Mouse (Mus musculus) thymus, postnatal 0 days (tissue): Measurements from ENCODE around the gene Gm9736. TPM values are rescaled to one million over a fixed set of nuclear protein-coding genes. Genes with fewer than 3 reads are reported as not detected.
"Not testable (repeated sequence)": the region's sequence is repeated elsewhere in the genome, so short reads cannot be mapped to it uniquely, and the experiment has no call there.

Experiments used
- DNase-seq: peaks from one replicate; pipeline ENCODE4 v3.0.0-alpha.2; 2015; ENCODE audit warnings: low spot score
- polyA plus RNA-seq: library from polyadenylated mRNA; unstranded; fragments of >200 nt; fragmentation: Nextera tagmentation; extraction: Ambion mirVana; gene quantifications from 2 replicates; pipeline ENCODE4 v1.2.1, GENCODE M21; 2015

Gm9736 gene
- not detected in 2 replicates for polyA plus RNA-seq

DNA sequence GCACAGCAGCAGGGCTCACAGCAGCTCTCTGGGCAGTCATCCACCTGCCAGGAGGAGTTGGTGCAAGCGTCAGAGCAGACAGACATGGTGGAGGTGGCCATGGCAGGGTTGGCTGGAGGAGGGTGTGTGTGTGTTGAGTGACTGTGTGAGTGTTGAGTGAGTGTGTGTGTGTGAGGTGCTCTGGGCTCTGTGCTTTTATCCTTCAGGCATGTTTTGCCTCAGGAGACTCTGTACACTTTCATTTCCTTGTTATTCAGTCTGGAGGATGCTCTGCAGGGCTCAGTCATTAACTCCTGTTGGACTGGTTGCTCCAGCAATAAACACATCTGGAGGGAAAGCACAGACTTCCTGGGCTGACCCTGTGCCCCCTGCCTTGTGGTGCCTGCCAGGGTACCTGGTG lies at the start of gene Gm9736:
Gene Gm9736, minus strand, starts transcription at position 101 of the 400 bp plus-strand sequence.
- DNase-seq = not testable (repeated sequence)

DNA sequence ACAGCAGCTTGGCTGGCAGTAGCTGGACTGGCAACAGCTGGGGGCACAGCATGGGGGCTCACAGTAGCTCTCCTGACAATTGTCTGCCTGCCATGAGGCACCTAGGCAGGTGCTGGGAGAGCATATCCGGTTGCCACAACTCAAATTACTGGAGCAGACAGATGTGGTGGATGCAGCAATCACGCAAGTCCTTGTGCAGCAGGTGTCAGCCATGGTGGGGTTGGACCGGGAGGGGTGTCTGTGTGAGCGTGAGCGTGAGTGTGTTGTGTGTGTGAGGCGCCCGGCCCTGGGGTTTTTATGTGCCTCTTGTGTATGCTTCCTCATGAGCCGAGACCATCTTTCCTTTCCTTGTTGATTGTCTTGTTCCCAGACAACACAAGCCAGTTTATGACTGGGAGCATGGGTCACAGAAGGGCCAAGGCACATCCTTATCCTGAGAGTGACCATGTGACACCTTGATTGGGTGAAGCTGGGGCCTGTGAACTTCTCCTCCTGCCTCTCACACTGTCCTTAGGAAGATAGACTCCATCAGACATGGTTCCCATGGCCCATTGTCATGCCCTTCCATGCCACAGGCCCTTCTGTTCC lies 47.9 kb upstream of the Gm9736 start, which contains the start of gene Gm19668:
Gene Gm19668, minus strand, starts transcription at position 213 of the 588 bp plus-strand sequence.
- no peak for DNase-seq

- not testable (repeated sequence) for DNase-seq
These were observed 47.2 kb upstream of the Gm9736 start for GRCm38 (mm10) chr10:77798164-77798920.

DNA sequence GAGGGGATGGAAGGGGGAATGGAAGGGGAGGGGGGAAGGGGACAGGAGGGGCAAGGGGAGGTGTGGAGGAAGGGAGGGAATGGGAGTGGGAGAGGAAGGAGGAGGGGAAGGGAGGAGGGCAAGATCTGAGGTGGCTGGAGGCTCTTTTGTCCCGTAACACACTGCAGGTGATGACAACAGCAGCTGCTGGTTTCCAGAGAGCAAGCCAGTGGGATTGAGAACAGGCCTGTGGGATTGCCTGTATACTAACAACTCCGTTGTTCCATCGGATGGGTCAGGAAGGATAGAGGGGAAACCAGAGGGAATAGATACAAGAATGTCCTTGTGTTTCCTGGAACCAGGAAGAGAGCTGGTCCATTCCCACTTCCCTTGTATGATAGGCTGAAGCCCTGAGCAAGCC lies 46.5 kb upstream of the Gm9736 start:
- no peak for DNase-seq

- no peak for DNase-seq
These were observed 43.8 kb upstream of the Gm9736 start, which contains the start of gene Gm9639 for GRCm38 (mm10) chr10:77794976-77795375. Gene Gm9639, minus strand, starts transcription at chr10:77795076.

DNA sequence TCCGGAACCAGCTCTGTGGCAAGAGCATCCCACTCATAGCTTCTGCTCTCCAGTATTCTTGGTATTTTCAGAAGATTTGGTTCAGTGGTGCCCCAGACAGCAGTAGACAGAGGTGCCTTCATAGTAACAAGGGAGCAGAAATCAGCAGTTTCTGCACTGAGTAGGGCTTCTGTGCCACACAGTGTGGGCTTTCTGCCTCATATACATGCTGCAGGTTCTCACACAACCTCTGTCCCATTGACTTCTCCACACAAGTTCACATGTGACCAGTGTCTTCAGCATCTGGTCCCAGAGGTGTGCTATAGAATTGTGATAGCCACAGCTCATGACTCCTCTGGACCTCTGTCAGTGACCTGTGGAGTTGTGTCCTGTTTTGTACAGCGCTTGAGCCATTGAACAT lies 37.5 kb upstream of the Gm9736 start:
- DNase-seq = no peak

GRCm38 (mm10) chr10:77787876-77788275 lies 36.7 kb upstream of the Gm9736 start, which contains the start of gene Gm7137:
Gene Gm7137, minus strand, starts transcription at chr10:77788200.
- not testable (repeated sequence) for DNase-seq

GRCm38 (mm10) chr10:77783396-77783795 lies 32.2 kb upstream of the Gm9736 start:
- not testable (repeated sequence) for DNase-seq

DNA sequence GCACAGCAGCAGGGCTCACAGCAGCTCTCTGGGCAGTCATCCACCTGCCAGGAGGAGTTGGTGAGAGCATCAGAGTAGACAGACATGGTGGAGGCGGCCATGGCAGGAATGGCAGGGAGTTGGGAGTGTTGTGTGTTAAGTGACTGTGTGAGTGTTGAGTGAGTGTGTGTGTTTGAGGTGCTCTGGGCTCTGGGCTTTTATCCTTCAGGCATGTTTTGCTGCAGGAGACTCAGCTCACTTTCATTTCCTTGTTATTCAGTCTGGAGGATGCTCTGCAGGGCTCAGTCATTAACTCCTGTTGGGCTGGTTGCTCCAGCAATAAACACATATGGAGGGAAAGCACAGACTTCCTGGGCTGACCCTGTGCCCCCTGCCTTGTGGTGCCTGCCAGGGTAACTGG lies 31.3 kb upstream of the Gm9736 start, which contains the start of gene Gm3250:
Gene Gm3250, minus strand, starts transcription at position 101 of the 400 bp plus-strand sequence.
- DNase-seq = not testable (repeated sequence)

DNA sequence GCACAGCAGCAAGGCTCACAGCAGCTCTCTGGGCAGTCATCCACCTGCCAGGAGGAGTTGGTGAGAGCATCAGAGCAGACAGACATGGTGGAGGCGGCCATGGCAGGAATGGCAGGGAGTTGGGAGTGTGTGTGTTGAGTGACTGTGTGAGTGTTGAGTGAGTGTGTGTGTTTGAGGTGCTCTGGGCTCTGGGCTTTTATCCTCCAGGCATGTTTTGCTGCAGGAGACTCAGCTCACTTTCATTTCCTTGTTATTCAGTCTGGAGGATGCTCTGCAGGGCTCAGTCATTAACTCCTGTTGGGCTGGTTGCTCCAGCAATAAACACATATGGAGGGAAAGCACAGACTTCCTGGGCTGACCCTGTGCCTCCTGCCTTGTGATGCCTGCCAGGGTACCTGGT lies 25.7 kb upstream of the Gm9736 start, which contains the start of gene Gm7138:
Gene Gm7138, minus strand, starts transcription at position 101 of the 400 bp plus-strand sequence.
- DNase-seq = not testable (repeated sequence)

DNA sequence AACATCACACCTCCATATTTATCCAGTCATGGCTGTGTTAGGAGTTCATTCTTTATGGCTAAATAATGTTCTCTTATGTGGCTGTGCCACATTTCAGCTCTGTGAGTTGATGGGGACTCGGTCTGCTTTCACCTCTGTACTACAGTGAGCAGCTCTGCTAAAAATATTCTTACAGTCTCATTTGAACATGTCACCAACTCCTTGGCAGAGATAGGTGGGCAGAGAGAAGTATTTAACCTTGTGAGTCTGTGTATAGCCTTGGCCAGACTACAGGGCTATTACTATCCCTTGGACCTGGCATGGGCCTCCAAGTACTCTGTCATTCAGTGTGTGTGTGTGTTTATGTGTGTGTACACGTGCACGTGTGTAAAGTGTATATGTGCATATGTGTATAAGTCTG lies 21.0 kb upstream of the Gm9736 start:
- DNase-seq = not testable (repeated sequence)

DNA sequence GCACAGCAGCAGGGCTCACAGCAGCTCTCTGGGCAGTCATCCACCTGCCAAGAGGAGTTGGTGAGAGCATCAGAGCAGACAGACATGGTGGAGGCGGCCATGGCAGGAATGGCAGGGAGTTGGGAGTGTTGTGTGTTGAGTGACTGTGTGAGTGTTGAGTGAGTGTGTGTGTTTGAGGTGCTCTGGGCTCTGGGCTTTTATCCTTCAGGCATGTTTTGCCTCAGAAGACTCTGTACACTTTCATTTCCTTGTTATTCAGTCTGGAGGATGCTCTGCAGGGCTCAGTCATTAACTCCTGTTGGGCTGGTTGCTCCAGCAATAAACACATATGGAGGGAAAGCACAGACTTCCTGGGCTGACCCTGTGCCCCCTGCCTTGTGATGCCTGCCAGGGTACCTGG lies 20.1 kb upstream of the Gm9736 start, which contains the start of gene Gm3238:
Gene Gm3238, minus strand, starts transcription at position 101 of the 400 bp plus-strand sequence.
- not testable (repeated sequence) for DNase-seq

- DNase-seq = no peak
These were observed 18.6 kb upstream of the Gm9736 start for GRCm38 (mm10) chr10:77769727-77770126.

- DNase-seq = not testable (repeated sequence)
These were observed 8.4 kb upstream of the Gm9736 start, which contains the start of gene Gm3233 for GRCm38 (mm10) chr10:77759582-77759981. Gene Gm3233, minus strand, starts transcription at chr10:77759682.

DNA sequence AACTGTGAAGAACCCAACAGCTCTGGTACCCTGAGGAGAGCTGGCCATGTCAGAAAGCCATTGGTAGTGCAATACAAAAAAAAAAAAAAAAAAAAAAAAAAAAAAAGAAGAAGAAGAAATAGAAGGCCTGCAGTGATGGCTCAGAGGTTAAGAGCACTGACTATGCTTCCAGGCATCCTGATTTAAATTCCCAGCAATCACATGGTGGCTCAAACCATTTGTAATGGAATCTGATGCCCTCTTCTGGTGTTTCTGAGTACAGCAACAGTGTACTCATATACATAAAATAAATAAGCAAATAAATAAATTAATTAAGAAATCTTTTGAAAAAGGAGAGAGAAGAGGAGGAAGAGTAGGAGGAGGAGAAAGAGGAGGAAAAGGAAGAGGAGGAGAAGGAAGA lies 2.3 kb upstream of the Gm9736 start:
- DNase-seq = no peak

DNA sequence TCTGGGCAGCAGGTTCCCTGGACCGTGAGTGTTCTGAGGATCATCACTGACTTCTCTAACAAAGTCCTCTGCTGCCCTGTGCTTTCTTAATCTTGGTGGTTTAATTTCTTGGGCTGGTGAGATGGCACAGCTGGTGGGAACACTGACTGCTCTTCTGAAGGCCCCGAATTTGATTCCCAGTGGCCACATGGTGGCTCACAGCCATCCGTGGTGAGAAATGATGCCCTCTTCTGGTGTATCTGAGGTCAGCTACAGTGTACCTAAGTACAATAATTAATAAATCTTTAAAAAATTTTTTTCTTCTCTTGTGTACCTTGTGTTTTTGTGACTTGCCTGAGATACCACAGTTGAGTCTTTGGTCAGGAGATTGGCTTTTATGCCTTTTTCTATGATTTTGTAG lies 1.2 kb upstream of the Gm9736 start:
- DNase-seq = not testable (repeated sequence)

DNA sequence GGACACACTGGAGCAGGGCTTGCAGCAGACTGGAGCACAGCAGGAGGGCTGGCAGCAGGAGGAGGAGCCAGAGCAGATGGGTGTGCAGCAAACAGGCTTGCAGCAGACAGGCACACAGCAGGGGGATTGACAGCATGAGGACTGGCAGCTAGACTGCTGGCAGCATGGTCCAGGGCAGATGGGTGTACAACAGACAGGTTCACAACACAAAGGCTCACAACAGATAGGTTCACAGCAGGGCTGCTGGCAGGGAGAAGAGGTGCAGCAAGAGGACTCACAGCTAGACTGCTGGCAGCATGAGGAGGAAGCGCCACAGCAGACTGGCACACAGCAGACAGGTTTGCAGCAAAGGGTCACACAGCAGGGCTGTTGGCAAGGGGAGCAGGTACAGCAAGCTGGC lies 468 bp downstream of the Gm9736 start:
- DNase-seq = not testable (repeated sequence)

GRCm38 (mm10) chr10:77741924-77742688 lies 9.0 kb downstream of the Gm9736 start, which contains the start of gene Gm18596:
Gene Gm18596, minus strand, starts transcription at chr10:77742638.
- DNase-seq = not testable (repeated sequence)

- DNase-seq = no peak
These were observed 12.2 kb downstream of the Gm9736 start for GRCm38 (mm10) chr10:77738929-77739328.

GRCm38 (mm10) chr10:77735928-77736327 lies 15.2 kb downstream of the Gm9736 start:
- DNase-seq = no peak

- DNase-seq = no peak
These were observed 21.9 kb downstream of the Gm9736 start for GRCm38 (mm10) chr10:77729241-77729640.
